15 mouse cellular contexts compared by ENCODE assay signal in the genomic region with DNA sequence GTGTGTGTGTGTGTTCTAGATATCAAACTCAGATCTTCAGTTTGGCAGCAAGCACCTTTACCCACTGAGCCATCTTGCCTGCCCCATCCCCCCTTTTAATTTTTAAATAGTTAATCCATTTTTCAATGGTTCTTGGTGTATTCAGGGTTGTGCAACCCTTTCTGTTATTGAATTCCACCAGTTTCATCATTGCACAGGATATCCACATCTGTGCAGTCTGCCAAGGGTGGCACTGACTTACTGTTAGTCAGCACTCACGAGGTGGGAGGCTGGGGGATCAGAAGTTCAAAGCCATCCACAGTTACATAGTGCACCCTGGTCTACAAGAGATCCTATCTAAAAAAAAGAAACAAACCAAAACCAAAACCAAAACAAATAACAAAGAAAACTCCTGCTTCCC.
"Had no signal": no experiment of that assay in that cellular context is flagged by ENCODE, and none has a peak within 500 bp of the region (broad histone marks: within the 10 kb centered on the region; RNA-seq: fewer than 3 reads in every experiment).

No protein-coding gene starts in this region.

- DNase-seq: kidney, adult 18-20 months; kidney, adult 9 months; kidney, postnatal 14 days; kidney, postnatal 4 days; left cerebral cortex, postnatal 4 days; lung, adult 18-20 months; lung, postnatal 10 days; lung, postnatal 36 days; thymus, adult 18-20 months; thymus, postnatal 36 days had no signal

- ATAC-seq: midbrain, embryonic 13.5 days had no signal

- H3K4me1 ChIP-seq: limb, embryonic 12.5 days; limb, embryonic 15.5 days; lung, embryonic 15.5 days; midbrain, embryonic 13.5 days had no signal

- H3K4me3 ChIP-seq: limb, embryonic 12.5 days; limb, embryonic 15.5 days; lung, embryonic 15.5 days; midbrain, embryonic 13.5 days had no signal

- H3K9me3 ChIP-seq: limb, embryonic 12.5 days; limb, embryonic 15.5 days; lung, embryonic 15.5 days; midbrain, embryonic 13.5 days had no signal

- H3K9ac ChIP-seq: limb, embryonic 12.5 days; limb, embryonic 15.5 days; liver, embryonic 14.5 days; lung, embryonic 15.5 days; midbrain, embryonic 13.5 days had no signal

- H3K36me3 ChIP-seq: limb, embryonic 12.5 days; limb, embryonic 15.5 days; lung, embryonic 15.5 days; midbrain, embryonic 13.5 days had no signal

- H3K27ac ChIP-seq: limb, embryonic 12.5 days; limb, embryonic 15.5 days; liver, embryonic 14.5 days; lung, embryonic 15.5 days; midbrain, embryonic 13.5 days had no signal

- H3K4me2 ChIP-seq: limb, embryonic 12.5 days; limb, embryonic 15.5 days; lung, embryonic 15.5 days; midbrain, embryonic 13.5 days had no signal
